Mouse (Mus musculus): ENCODE measurements around the gene Ypel2.

Gene Ypel2

DNA sequence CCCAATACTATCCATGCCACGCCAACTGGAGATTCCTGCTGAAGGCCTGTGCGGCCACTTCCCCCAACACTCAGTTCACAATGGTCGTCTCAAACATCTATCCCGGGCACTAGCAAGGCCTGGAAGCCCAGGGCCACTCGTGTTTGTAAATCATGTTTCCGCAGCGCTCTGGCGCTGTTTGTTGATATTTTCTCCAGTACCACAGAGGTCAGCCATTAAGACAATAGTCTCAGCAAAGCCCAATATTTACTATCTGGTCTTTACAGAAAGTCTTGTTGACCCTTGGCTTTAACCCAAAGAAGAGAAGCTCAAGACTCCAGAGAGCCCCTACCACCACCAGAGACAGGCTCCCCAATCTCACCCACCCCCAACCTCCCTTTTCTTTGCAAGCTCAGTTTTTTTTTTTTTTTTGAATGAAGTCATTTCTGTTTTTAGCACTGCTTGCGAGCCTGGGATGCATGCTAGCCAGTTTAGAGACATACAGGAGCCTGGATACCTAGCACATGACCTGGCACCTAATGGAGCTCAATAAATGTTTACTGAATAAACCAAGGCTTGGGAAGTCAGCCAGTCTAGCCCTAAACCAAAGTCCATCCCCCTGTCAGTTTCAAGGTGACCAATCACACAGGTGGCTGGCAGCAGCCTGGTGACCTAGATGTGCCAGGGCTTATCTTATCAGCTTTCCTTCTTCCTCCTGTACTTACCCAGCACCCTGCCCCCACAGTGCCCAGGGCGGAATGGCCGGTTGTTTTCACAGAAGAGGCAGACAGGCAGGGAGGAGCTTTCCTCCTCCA is 31.8 kb downstream of the Ypel2 start:
- DNase-seq (ENCODE audit: low spot score): peak; percentile 89

DNA sequence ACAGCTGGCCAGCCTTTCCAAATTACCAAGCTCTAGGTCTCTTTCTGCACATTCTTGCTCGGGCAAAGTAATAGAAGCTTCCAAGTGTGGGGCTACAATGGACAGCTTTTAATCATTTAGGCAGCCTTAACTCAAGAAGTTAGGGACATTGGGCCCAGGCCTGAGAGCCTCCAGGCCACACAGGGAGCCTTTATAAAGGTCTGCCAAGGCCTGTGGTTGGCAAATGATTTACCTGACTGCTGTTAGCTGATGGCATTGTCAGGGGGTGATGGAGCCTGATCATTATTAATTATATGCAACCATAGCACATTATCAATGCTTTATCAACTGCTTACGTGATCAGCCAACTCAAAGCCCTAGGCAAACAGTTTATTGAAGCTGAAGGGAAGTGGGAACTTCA is 33.2 kb downstream of the Ypel2 start:
- DNase-seq (ENCODE audit: low spot score): no peak

DNA sequence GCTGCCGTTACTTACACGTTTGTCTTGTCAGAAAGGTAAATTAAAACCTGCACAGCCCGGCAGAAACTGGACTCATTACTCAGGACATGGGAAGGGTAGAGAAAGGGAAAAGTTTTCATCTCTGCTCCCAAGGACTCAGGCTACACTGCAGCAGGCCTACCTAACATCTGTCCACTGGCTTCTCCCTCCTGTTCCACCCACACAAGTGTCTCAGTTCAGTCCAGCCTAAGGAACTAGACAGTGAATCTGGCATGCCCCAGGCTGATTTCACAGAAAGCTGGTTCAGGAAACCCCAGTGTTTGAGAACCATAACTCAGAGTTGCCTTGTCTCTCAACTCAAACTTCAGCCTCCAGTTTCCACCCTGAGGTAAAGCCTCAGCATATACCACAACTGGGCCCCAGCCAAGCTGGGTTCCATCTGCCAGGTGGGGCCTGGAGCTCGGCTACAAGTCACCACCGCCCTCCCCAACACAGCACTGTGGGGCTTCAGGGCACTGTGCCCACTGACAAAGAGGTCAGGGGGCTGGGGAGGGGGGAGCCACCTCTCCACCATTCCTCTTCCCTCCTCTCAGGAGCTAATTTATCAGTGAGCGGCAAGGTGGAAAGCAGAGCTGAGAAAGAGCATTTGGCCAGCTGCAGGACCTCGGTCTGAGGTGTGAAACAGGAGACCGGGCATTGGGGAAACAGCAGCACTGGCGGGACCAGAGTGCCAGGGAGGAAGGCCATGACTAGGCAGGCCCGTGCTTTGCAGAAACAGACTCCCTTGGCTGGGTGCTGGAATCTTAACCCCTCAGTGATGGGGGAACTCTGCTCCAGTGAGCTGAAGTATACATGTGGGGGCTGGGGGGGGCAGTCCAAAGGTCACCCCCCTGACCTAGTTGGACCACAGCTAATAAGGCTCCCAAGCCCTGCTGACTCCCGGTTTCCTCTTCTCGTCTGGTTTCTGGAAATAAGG is 34.5 kb downstream of the Ypel2 start:
- no peak for DNase-seq (ENCODE audit: low spot score)

DNA sequence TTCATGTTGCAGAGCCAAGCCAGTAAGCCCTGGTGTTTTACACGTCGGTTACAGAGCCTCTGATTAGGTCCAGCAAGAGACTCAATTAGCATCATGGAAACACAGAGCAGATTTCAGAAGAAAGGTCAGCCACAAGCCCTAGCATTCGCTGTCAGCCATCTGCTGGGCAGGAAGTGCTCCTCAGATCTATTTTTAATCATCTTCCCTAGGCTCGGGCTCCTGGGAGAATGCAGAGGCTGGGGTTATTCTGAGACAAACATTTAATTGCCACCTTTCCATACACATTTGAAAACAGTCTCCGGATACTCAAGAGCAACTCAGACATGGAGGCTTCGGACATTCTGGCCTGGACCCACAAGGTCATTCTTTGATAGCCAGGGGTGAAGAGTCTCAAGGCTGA is 35.3 kb downstream of the Ypel2 start:
- no peak for DNase-seq (ENCODE audit: low spot score)

DNA sequence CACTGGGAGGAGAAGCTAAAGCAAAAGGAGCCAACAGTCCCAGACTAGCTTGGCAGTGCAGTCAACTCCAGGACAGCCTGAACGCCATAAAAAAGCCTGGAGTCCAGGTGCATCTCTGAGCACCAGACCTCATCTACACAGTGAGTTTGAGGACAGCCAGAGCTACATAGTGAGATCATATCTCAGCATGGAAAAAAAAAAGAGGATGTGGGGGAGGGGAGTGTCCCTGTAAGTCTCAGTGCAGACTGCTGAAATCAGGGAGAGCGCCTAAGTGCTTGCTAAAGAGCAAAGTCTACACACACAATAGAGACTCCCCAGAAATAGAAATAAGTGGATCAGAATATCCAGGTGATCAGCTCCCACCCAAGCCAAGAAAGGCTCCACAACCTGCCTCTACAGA is 37.1 kb downstream of the Ypel2 start:
- DNase-seq (ENCODE audit: low spot score): no peak

DNA sequence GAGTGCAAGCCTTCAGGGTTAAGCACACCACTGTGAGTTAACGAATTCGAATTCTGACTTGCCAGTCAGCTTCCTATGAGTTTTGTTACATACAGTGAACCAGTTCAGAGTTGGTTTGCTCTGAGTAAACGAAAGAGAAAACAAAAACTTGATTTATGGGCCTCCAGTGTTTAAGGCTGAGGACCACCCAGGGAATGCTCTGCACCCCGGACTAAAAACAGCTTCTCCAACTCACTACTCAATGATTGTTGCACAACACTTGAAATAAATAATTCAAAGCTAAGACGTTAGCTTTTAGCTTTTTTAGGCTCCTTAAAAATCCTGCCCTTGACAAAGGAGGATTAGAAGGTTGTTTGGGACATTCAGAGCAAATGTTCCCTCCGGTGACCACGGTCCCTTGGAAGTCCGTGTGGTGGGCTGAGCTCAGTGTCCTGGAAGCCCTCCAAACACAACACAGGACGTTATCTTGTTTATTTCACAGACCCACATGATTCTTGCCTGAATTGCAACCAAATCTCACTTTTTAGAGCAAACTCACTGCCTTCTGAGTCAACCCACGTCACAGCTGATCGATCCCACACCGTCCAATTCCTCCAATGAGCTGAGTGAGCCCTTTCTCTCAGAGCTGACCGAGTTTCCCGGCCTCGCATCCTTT is 38.8 kb downstream of the Ypel2 start:
- DNase-seq (ENCODE audit: low spot score): no peak

DNA sequence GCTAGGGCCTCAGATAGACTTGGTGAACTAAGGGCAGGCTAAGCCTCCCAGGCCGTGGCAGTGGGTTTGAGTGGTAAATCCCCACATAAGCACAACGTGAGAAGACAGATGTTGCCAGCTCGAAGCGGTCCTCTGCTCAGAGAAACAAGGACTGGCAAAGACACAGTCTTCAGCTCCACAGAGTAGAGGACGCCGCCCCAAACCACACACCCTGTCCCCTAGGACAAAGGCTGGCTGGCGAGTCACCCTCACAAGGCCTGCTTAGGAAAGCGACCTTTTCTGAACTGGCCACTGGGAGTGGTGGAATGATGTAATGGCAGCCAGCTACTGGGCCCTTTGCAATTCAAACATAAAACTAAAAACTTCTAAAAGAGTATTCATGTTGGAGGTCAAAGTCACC is 40.4 kb downstream of the Ypel2 start:
- DNase-seq (ENCODE audit: low spot score): no peak

DNA sequence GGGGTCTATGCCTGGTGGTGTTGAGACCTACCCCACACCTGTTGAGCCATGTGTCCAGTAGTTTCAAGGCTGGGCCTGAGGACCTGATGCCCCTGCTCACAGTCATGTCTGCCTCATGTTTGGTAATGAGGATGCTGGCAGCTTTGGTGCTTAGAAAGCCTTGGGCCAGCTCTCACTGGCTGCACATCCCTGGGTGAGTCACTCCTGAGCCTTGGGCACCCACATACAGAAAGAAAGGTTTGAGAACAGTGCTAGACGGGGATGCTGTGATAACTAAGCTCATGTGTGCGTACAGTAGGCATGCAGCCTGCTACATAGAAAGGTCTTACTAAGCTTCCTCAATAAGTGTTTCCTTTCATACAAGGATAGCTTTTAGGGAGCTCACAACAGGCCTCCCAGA is 40.8 kb downstream of the Ypel2 start:
- DNase-seq (ENCODE audit: low spot score): no peak

DNA sequence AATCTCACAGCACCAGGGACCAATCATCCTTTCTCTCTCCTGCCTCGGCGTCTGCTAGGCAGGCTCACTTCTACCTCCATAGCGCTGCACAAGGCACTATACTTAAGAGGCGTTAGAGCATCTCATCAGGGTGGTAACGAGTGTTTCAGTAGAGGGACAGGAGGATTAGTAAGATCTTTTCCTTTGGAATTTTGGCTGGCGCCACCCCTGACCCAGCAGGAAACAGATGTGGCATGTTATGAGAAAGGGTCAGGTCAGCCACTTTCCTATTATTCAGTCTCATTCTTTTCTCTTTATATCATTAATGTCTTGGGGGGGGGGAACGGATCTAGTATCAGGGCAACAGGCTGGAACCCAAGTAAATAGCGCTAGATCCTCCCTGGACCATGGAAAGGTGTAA is 41.8 kb downstream of the Ypel2 start:
- no peak for DNase-seq (ENCODE audit: low spot score)

DNA sequence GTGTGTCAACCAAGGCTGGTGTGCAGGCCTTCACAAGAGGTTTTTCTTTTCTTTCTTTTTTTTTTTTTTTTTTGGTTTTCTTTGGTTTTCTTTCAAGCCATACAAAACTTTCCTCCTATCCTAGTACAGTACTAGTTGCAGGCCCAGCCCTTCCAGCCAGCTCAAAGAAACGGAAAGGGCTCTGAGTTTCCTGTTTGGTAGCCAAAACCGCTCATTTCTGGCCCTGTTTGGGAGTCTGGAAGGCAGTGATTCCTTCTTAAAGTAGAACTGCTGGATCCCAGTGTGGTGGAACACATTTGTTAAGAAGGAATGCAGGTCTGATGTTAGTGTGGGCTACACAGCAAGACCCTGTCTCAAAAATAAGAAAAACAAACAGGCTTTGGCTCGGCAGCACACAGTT is 43.0 kb downstream of the Ypel2 start:
- DNase-seq (ENCODE audit: low spot score): no peak

DNA sequence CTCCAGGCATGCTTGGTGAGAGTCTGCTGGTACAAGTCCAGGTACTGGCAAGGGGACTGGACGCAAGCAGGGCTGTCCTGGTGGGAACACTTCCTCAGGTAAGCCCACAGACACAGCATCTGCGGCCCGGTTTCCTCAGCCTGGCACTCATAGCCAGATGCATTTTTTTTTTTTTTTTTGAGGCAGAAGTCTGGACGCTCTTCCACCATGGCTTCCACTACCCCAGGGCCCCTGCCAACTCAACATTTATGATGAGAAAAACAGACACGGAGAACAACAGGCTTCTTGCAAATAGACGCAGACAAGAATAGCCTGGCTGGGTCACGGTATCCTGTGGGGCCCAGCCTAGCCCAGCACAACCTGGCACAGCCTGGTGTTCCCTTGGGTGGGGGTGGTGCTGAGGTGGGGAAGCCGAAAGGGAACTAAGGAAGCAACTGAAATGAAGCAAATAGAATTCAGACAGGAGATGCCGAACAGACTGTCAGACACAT is 43.5 kb downstream of the Ypel2 start:
- DNase-seq (ENCODE audit: low spot score): no peak

DNA sequence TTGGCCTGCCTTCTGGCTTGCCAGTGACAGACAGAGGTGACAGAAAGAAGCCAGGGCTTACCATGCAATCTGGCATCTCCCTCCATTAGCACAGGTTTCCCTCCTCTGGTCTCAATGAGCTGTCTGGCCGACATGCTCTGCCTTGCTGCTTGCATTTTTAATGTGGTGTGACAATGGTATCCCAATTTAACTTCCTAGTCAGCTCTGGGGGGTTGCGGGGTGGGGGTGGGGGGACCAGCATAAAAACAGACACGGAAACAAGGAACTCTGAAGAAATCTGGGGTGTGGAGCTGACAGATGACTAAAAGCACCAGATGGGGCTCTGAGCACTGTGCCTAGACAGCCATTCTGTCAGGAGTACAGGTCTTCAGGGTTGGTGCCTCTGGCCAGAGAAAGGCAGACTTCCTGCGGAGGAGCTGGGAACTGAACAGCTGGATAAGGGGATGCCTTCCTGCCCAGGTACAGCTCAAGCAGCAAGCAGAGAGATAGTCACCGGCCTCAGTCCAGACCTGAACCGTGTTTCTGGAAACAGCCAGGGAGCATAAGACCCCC is 46.8 kb downstream of the Ypel2 start:
- no peak for DNase-seq (ENCODE audit: low spot score)

DNA sequence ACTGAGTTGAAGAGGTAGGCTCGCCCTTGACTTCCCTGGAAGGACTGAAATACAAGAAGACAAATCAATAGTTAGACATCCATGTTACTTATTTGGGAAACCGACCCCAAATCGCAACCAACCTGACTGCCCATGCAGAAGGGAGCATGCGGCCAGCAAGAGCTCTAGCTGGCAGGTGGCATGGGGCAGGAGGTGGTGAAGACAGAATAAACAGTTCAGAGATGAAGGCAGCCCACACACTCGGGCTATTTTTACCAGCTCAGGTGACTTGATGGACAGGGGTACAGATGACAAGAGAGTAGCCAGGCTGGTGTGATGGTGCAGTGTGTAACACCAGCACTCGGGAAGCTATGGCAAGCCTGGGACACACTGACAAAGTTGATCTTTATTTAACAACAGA is 47.6 kb downstream of the Ypel2 start:
- DNase-seq (ENCODE audit: low spot score): no peak

DNA sequence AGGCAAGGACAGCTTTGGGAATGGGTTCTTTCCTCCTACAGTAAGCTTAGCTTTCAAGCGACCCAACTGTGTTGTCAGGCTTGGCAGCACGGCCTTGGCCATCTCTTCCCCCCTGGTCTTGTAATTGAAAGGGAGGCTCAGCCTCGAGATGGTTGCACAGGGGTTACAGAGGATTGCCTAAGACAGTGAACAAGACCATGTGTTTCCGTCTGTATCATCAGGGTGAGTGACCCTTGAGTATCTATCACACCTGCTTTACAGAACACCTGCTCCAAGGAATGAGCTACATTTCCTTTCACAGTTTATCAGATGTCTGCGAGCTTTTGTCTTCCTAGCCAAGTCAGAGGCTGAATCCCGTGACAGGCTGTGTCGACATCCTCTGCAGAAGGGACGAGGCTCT is 48.4 kb downstream of the Ypel2 start:
- no peak for DNase-seq (ENCODE audit: low spot score)

DNA sequence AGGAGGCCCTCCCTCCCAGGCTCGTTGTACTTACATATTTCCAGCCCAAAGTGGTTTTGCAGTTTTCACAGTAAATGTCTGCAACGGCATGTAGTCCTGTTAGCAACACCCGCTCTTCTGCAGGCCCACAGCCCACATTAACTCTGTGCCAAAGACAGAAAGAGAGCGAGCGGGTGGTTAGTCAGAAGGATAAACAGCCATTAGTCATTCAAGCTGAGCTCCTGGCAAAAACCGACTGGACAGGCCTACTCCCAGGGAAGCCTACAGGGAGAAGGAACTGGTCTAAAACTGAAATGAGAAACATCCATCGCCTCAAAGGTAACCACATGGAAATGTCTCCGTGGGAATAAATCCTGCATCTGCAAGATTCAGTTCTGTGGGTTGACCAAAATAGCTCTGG is 49.0 kb downstream of the Ypel2 start:
- DNase-seq (ENCODE audit: low spot score): no peak

DNA sequence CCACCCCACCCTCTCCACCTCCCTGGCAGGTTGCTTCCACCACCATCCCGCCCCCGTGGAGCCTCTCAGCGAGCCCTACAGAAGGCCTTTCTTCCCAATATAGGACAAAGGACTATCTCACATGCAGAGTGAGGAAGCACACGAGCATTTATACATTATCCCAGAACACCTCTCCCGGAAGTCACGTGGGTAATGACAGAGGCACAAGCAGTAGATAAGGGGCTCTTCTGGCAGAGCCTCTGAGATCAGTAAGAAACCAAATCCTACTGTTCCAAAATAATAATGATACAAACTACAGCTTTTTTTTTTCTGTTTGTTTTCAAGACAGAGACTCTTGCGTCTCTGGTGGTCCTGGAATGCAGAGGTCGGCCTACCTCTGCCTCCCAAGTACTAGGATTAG is 51.6 kb downstream of the Ypel2 start:
- no peak for DNase-seq (ENCODE audit: low spot score)

DNA sequence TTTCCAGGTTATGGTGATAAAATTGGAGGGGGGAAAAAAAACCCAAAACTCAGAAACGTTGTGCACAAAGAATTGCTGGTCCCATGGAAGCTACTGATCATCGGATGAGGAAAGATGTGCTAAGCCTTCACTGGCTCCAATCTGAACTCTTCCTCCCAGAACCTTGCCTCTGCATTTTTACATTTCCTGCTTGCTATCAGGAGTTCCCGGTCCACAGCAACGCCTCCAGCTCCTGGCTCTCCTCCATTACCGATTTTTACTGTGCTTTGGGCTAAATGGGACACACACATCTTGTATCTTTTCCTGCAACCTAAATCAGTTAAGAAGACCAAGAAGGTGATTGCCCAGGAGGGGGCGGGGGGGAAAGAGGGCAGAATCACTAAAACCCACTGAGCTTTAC is 54.0 kb downstream of the Ypel2 start:
- DNase-seq (ENCODE audit: low spot score): no peak

DNA sequence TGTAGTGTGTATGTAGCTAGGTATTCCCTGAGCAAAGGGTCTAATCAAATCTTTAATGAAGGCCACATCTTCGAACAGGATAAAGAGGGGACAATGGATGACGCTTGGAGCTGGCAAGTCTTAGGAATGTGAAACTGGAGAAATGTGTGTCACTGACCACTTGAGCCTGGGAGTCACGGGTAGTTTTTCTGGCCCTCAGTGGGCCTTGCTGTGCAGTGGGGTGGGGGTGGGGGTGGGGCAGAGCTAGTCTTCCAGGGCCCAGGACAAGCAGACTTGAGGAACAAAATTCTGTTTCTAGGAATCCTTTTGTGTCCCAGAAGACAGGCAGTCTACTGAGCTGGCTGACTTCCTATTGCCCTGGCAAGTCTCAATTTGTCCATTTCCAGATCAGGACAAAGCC is 55.0 kb downstream of the Ypel2 start:
- no peak for DNase-seq (ENCODE audit: low spot score)

DNA sequence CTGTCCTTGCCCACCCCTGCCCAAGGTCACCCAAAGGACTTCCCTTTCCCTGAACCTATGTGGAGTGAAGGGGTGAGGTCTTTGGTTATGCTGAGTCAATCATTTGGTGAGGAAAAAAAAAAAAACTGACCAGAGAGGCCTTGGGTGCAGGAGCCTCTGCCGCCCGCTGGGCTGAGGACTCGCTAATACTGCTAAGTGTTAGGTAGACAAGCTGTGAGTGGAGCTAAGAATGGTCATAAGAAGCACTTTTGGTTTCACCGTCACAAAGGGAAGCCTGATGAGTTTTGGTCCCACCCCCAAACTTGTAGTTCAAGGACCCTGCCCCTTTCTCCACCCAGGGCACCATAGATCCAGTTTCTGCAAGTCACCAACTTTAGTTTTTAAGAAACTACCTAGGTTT is 55.4 kb downstream of the Ypel2 start:
- no peak for DNase-seq (ENCODE audit: low spot score)

DNA sequence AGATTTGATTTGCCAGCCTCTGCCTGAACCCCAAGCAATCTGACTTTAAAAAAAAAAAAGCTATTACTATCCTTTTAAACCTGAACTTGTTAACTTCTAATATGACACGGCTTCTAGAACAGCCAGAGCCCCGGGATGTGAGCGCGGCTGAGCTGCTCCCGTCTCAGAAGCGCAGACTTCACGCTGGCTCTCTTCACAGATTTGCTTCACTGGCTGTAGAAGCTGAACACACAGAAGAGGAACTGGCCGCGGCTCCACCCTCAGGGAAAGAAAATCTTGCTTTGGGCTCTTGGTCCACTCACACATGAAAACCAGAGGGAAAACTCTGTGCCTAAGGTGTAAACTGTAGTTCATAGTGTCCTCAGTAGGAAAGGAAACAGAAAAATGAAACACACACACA is 56.6 kb downstream of the Ypel2 start:
- no peak for DNase-seq (ENCODE audit: low spot score)

DNA sequence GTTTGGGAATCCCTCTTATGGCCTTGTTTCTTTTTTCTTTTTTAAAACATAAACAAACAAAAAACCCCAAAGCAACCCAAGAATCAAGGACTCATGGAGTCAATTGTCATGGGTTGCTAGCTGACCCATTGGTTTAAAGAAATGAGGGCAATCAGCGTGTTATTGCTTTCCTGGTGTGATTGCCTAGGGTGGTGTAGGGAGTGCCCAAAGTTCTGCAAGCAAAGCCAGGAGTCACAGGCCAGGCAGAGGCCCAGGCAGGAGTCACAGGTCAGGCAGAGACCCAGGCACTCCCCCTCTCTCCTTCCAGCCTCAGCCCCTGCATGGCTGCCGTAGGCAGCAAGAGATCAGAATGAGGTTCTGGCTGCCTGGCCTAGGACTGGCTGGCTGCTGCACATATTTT is 58.6 kb downstream of the Ypel2 start:
- DNase-seq (ENCODE audit: low spot score): no peak

DNA sequence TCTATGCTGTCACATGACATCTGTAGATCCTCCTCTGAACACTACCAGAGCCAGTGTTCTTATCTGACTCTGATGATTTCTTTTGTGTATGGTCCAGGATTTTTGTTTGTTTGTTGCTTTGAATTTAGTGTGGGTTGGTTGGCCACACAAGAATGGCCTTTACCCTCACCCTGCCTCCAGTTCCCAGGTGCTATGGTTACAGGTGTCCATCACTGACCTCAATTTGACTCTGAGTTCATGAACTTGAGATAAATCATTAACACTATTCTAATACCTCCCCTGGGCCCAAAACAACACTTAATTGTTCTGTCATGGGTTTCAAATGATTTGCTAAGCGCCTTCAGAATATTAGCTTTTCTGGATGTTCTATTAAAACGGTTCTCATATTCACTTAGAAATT is 61.3 kb downstream of the Ypel2 start:
- no peak for DNase-seq (ENCODE audit: low spot score)
